In genomic region chr6:20840149-20840548, GRCm38 (mm10) we compare ENCODE assay signal across 13 mouse cellular contexts.
DNase-seq lines count a peak whose midpoint lies in the region; ATAC-seq lines count a peak whose summit lies in the region.
"Had no signal": no experiment of that assay in that cellular context is flagged by ENCODE, and none has a peak within 500 bp of the region (broad histone marks: within the 10 kb centered on the region; RNA-seq: fewer than 3 reads in every experiment).

No protein-coding gene starts in this region.

- WGBS in neural tube, embryonic 14.5 days: 38% methylated on average over 3 of the region's 3 CpGs
- 30% methylated on average over 3 of the region's 3 CpGs for WGBS in neural tube, embryonic 15.5 days

- DNase-seq in embryo, embryonic 10 days (ENCODE audit: low spot score): peak; percentile 8
- DNase-seq in embryo, embryonic 9.5 days (ENCODE audit: extremely low spot score): no peak
- DNase-seq in layer of hippocampus, adult 11-12 months (ENCODE audit: low spot score): peak; percentile 9
- DNase-seq in layer of hippocampus, adult 8-10 months (ENCODE audit: low spot score in 2 of 2): no peak
- no peak for DNase-seq in adrenal gland, postnatal 14 days
- DNase-seq: cerebellum, adult 11 months; liver, embryonic 13.5 days; right cerebral cortex, postnatal 25 days had no signal

- ATAC-seq in neural tube, embryonic 14.5 days (ENCODE audit: low read depth): 0 out of 2 replicates have a peak, but pooled peaks have one; percentile 17
- no peak for ATAC-seq in neural tube, embryonic 15.5 days (ENCODE audit: low FRiP score)
- ATAC-seq in frontal cortex, adult (ENCODE audit: low TSS enrichment): no peak

- H3K9me3 ChIP-seq in neural tube, embryonic 14.5 days (ENCODE audit: control insufficient read depth, low read length): no peaks in the 10 kb centered on the region
- no peaks in the 10 kb centered on the region for H3K9me3 ChIP-seq in neural tube, embryonic 15.5 days (replicated peaks)
- H3K9me3 ChIP-seq: embryonic facial prominence, embryonic 12.5 days; liver, embryonic 13.5 days had no signal

- no peak overlapping the region for H3K4me3 ChIP-seq in neural tube, embryonic 14.5 days (ENCODE audit: low read depth, low read length)
- no peak overlapping the region for H3K4me3 ChIP-seq in neural tube, embryonic 15.5 days (replicated peaks)
- H3K4me3 ChIP-seq: embryonic facial prominence, embryonic 12.5 days; liver, embryonic 13.5 days had no signal

- H3K27ac ChIP-seq in neural tube, embryonic 14.5 days (ENCODE audit: low read depth, low read length): no peak overlapping the region
- H3K27ac ChIP-seq in neural tube, embryonic 15.5 days (replicated peaks): no peak overlapping the region
- H3K27ac ChIP-seq: embryonic facial prominence, embryonic 12.5 days; liver, embryonic 13.5 days had no signal

- no peaks in the 10 kb centered on the region for H3K4me1 ChIP-seq in neural tube, embryonic 14.5 days (ENCODE audit: control insufficient read depth, insufficient read depth, low read length)
- H3K4me1 ChIP-seq in neural tube, embryonic 15.5 days: no peaks in the 10 kb centered on the region
- H3K4me1 ChIP-seq: embryonic facial prominence, embryonic 12.5 days; liver, embryonic 13.5 days had no signal

- H3K27me3 ChIP-seq in neural tube, embryonic 14.5 days (ENCODE audit: control insufficient read depth, insufficient read depth, low read length): no peaks in the 10 kb centered on the region
- H3K27me3 ChIP-seq in neural tube, embryonic 15.5 days (replicated peaks): no peaks in the 10 kb centered on the region
- H3K27me3 ChIP-seq: embryonic facial prominence, embryonic 12.5 days; liver, embryonic 13.5 days had no signal

- no peaks in the 10 kb centered on the region for H3K36me3 ChIP-seq in neural tube, embryonic 14.5 days (ENCODE audit: control insufficient read depth, insufficient read depth, low read length)
- H3K36me3 ChIP-seq in neural tube, embryonic 15.5 days: no peaks in the 10 kb centered on the region
- H3K36me3 ChIP-seq: embryonic facial prominence, embryonic 12.5 days; liver, embryonic 13.5 days had no signal

- no peak overlapping the region for H3K4me2 ChIP-seq in neural tube, embryonic 14.5 days (ENCODE audit: low read depth, low read length)
- no peak overlapping the region for H3K4me2 ChIP-seq in neural tube, embryonic 15.5 days
- H3K4me2 ChIP-seq: embryonic facial prominence, embryonic 12.5 days; heart, embryonic 11.5 days; liver, embryonic 13.5 days had no signal

- H3K9ac ChIP-seq in neural tube, embryonic 14.5 days (replicated peaks; ENCODE audit: low read depth, low read length): no peak overlapping the region
- no peak overlapping the region for H3K9ac ChIP-seq in neural tube, embryonic 15.5 days (replicated peaks)
- H3K9ac ChIP-seq: embryonic facial prominence, embryonic 12.5 days; liver, embryonic 13.5 days had no signal

Comparison
In these comparisons a context has a peak if more than half of its experiments do, and no peak if none do; other contexts are left out.
1. DNase-seq: peak in embryo, embryonic 10 days (single experiment) and layer of hippocampus, adult 11-12 months (single experiment); none in embryo, embryonic 9.5 days (single experiment), layer of hippocampus, adult 8-10 months (0 of 2) and adrenal gland, postnatal 14 days (single experiment).